ENCODE assay signal across 8 mouse cellular contexts in genomic region chr14:84442528-84443287, GRCm38 (mm10). TPM values are rescaled to one million over a fixed set of nuclear protein-coding genes. Genes with fewer than 3 reads are reported as not detected.
DNase-seq lines count a peak whose midpoint lies in the region; ATAC-seq and TF ChIP-seq lines count a peak whose summit lies in the region.

No protein-coding gene starts in this region.

- H3K9me3 ChIP-seq in liver, embryonic 11.5 days (ENCODE audit: control insufficient read depth, low read length), result no peaks in the 10 kb centered on the region
- H3K9me3 ChIP-seq in neural tube, embryonic 13.5 days, result no peaks in the 10 kb centered on the region

- H3K4me1 ChIP-seq in kidney, adult 2 months (ENCODE audit: control insufficient read depth, insufficient read depth, low read length), result peaks cover 4% of the 10 kb centered on the region; the same call in 1 of the 2 replicates
- 0 out of 2 replicates have a peak, but pooled peaks cover 4% of the 10 kb centered on the region for H3K4me1 ChIP-seq in liver, embryonic 11.5 days (replicated peaks; ENCODE audit: control insufficient read depth, insufficient read depth, low read length)
- H3K4me1 ChIP-seq in neural tube, embryonic 13.5 days (replicated peaks), result peaks cover 21% of the 10 kb centered on the region

- H3K4me3 ChIP-seq in kidney, adult 2 months (ENCODE audit: insufficient read depth, low read depth, low read length), result peak overlapping the region; percentile 46
- peak overlapping the region; percentile 52 for H3K4me3 ChIP-seq in liver, embryonic 11.5 days (ENCODE audit: low read depth, low read length)
- peak overlapping the region; percentile 75 for H3K4me3 ChIP-seq in neural tube, embryonic 13.5 days

- H3K27ac ChIP-seq in kidney, adult 2 months (ENCODE audit: insufficient read depth, low read depth, low read length), result no peak overlapping the region; the same call in 1 of the 2 replicates
- no peak overlapping the region for H3K27ac ChIP-seq in liver, embryonic 11.5 days (ENCODE audit: low read depth, low read length)
- peak overlapping the region; percentile 88 for H3K27ac ChIP-seq in neural tube, embryonic 13.5 days (replicated peaks)

- TF ChIP-seq POLR2A in kidney, adult 2 months (IDR thresholded peaks at IDR 0.05; ENCODE audit: low read depth, low read length), result no peak

- H3K36me3 ChIP-seq in kidney, adult 2 months (ENCODE audit: control insufficient read depth, insufficient read depth, low read length), result no peaks in the 10 kb centered on the region
- no peaks in the 10 kb centered on the region for H3K36me3 ChIP-seq in liver, embryonic 11.5 days (ENCODE audit: control insufficient read depth, insufficient read depth, low read length)
- no peaks in the 10 kb centered on the region for H3K36me3 ChIP-seq in neural tube, embryonic 13.5 days

- no peak overlapping the region; the same call in 1 of the 2 replicates for H3K9ac ChIP-seq in liver, embryonic 11.5 days (ENCODE audit: low read depth, low read length)
- peak overlapping the region; percentile 72 for H3K9ac ChIP-seq in neural tube, embryonic 13.5 days

- no peak for TF ChIP-seq CTCF in kidney, adult 2 months (conservative IDR thresholded peaks at IDR 0.05; ENCODE audit: insufficient read depth, insufficient read length, low read depth, low read length)

- ATAC-seq in cerebellum, adult (ENCODE audit: insufficient number of reproducible peaks, low FRiP score, low TSS enrichment), result peak; percentile 32
- ATAC-seq in liver, embryonic 11.5 days (replicated peaks; ENCODE audit: low FRiP score), result peak; percentile 56
- ATAC-seq in neural tube, embryonic 13.5 days (ENCODE audit: low read depth), result peak; percentile 46

- peak overlapping the region; percentile 77 for H3K4me2 ChIP-seq in liver, embryonic 11.5 days
- H3K4me2 ChIP-seq in neural tube, embryonic 13.5 days, result peak overlapping the region; percentile 94

- peaks cover 1% of the 10 kb centered on the region; the same call in 1 of the 2 replicates for H3K27me3 ChIP-seq in kidney, adult 2 months (replicated peaks; ENCODE audit: control insufficient read depth, insufficient read depth, low read length)
- peaks cover 46% of the 10 kb centered on the region for H3K27me3 ChIP-seq in liver, embryonic 11.5 days (replicated peaks; ENCODE audit: control insufficient read depth, insufficient read depth, low read length)
- H3K27me3 ChIP-seq in neural tube, embryonic 13.5 days, result peaks cover 10% of the 10 kb centered on the region

- DNase-seq in cerebellum, adult 11-12 months, result no peak
- peak; percentile 21 for DNase-seq in cerebellum, adult 9-10 months
- DNase-seq in frontal cortex, postnatal 14 days (ENCODE audit: low spot score in 2 of 2), result peak; percentile 24 to 41
- DNase-seq in kidney, adult 2 months, result peak; percentile 31
- DNase-seq in liver, embryonic 11.5 days (ENCODE audit: low spot score), result peak; percentile 34
- DNase-seq in T-cell, adult 2 months (ENCODE audit: low spot score), result no peak

- WGBS in kidney, adult 2 months, result under 1% methylated on average over 29 of the region's 30 CpGs
- under 1% methylated on average over 29 of the region's 30 CpGs for WGBS in liver, embryonic 11.5 days
- under 1% methylated on average over 29 of the region's 30 CpGs for WGBS in neural tube, embryonic 13.5 days

RNA-seq across cellular contexts. Expression of gene Pcdh17, which starts 0.7 kb away (rescaled TPM):
- polyA plus RNA-seq in kidney, adult 2 months (2012; rRNA removed), result 5.0 and 5.2 TPM in 2 replicates
- 3.1 and 3.3 TPM in 2 replicates for polyA plus RNA-seq in liver, embryonic 11.5 days (2014; fragmentation: Nextera tagmentation; extraction: Ambion mirVana)
- 18.6 and 19.3 TPM in 2 replicates for polyA plus RNA-seq in neural tube, embryonic 13.5 days (2015; fragmentation: Nextera tagmentation; extraction: Ambion mirVana)

Comparison
In these comparisons a context has a peak if more than half of its experiments do, and no peak if none do; other contexts are left out.
1. DNase-seq: peak in cerebellum, adult 9-10 months (single experiment), frontal cortex, postnatal 14 days (2 of 2), kidney, adult 2 months (single experiment) and liver, embryonic 11.5 days (single experiment); none in cerebellum, adult 11-12 months (single experiment) and T-cell, adult 2 months (single experiment).
2. Peak in every context shown above with its lines, with median percentiles within 50 percentile points of each other: ATAC-seq and H3K4me3 ChIP-seq.